Mouse (Mus musculus) CH12.LX (cell line): Measurements from ENCODE around the gene Hrh3. TPM values are rescaled to one million over a fixed set of nuclear protein-coding genes. Genes with fewer than 3 reads are reported as not detected.
A peak's percentile ranks its signal among the peaks of the same experiment; 100 is the strongest.

Source experiments
- DNase-seq: peaks from one replicate; pipeline ENCODE4 v3.0.0-alpha.2; 2013; ENCODE audit errors: extremely low read depth
- H3K27ac ChIP-seq: 2 replicates; pipeline ENCODE4 v1.5.1; 2012; ENCODE audit warnings: low read depth, mild to moderate bottlenecking, control low read depth, moderate library complexity; ENCODE audit not compliant: insufficient read depth
- H3K27me3 ChIP-seq: replicated peaks from 2 replicates; pipeline ENCODE3; 2012; ENCODE audit warnings: inconsistent platforms
- H3K36me3 ChIP-seq, 2 experiments: replicated peaks in 1 of 2; 2 replicates each; pipeline versions ENCODE3 to v1.6.1; 2012; ENCODE audit warnings: inconsistent platforms in 1 of 2, low read length in 1 of 2, mild to moderate bottlenecking in 1 of 2, mixed read lengths in 1 of 2, moderate library complexity in 1 of 2; ENCODE audit not compliant: control insufficient read depth in 1 of 2, insufficient read depth in 1 of 2
- H3K4me1 ChIP-seq, 2 experiments: 2 replicates each; pipeline ENCODE4 v1.6.1; 2012; ENCODE audit warnings: inconsistent platforms in 1 of 2, moderate library complexity in 1 of 2; ENCODE audit not compliant: insufficient read depth in 2 of 2, control insufficient read depth in 1 of 2
- H3K4me2 ChIP-seq: 2 replicates; pipeline ENCODE4 v1.6.1; 2012; ENCODE audit warnings: low read depth, mild to moderate bottlenecking, control low read depth; ENCODE audit not compliant: poor library complexity, insufficient read depth, severe bottlenecking
- H3K4me3 ChIP-seq, 3 experiments: fragments of 150-350 bp in 1 of 3; sonication (generic) in 1 of 3; replicated peaks in 1 of 3; 2 replicates each; pipeline versions ENCODE3 to v1.5.1; 2011 to 2012; ENCODE audit warnings: low read depth in 2 of 3, low read length in 2 of 3, mild to moderate bottlenecking in 2 of 3, moderate library complexity in 2 of 3, control low read depth in 1 of 3, improper control_type of control experiment in 1 of 3, inconsistent platforms in 1 of 3, mixed read lengths in 1 of 3; ENCODE audit not compliant: poor library complexity in 1 of 3
- H3K79me2 ChIP-seq: replicated peaks from 2 replicates; pipeline ENCODE4 v1.6.1; 2012; ENCODE audit warnings: mild to moderate bottlenecking, moderate library complexity; ENCODE audit not compliant: control insufficient read depth, poor library complexity, insufficient read depth, severe bottlenecking; ENCODE audit errors: extremely low read depth
- H3K9ac ChIP-seq: 2 replicates; pipeline ENCODE4 v1.6.1; 2012; ENCODE audit warnings: low read depth, mild to moderate bottlenecking, control low read depth, moderate library complexity; ENCODE audit not compliant: insufficient read depth
- H3K9me3 ChIP-seq: replicated peaks from 2 replicates; pipeline ENCODE3; 2012; ENCODE audit warnings: low read length, inconsistent platforms, mixed read lengths
- E2F4 ChIP-seq: IDR thresholded peaks from 2 replicates; pipeline ENCODE4 v1.6.1; 2011; ENCODE audit warnings: low read depth, low read length, improper control_type of control experiment; ENCODE audit not compliant: insufficient replicate concordance
- ETS1 ChIP-seq: conservative IDR thresholded peaks from 2 replicates; pipeline ENCODE4 v1.6.1; 2012; ENCODE audit warnings: low read depth, mild to moderate bottlenecking, inconsistent platforms, low read length, improper control_type of control experiment, moderate library complexity
- GABPA ChIP-seq: IDR thresholded peaks from 2 replicates; pipeline ENCODE4 v1.6.1; 2012; ENCODE audit warnings: low read depth, low read length, improper control_type of control experiment, inconsistent platforms; ENCODE audit not compliant: insufficient replicate concordance
- HCFC1 ChIP-seq: IDR thresholded peaks from 2 replicates; pipeline ENCODE4 v1.6.1; 2012; ENCODE audit warnings: low read depth, mild to moderate bottlenecking, inconsistent platforms, low read length, improper control_type of control experiment
- JUN ChIP-seq: IDR thresholded peaks from 2 replicates; pipeline ENCODE4 v1.6.1; 2011; ENCODE audit warnings: low read depth, mild to moderate bottlenecking, low read length, improper control_type of control experiment, moderate library complexity; ENCODE audit not compliant: insufficient read depth
- JUND ChIP-seq: conservative IDR thresholded peaks from 2 replicates; pipeline ENCODE4 v1.6.1; 2011; ENCODE audit warnings: low read depth, low read length, improper control_type of control experiment
- KAT2A ChIP-seq: IDR thresholded peaks from 2 replicates; pipeline ENCODE4 v1.6.1; 2012; ENCODE audit warnings: low read length, improper control_type of control experiment, inconsistent platforms; ENCODE audit not compliant: insufficient replicate concordance
- MAFK ChIP-seq: IDR thresholded peaks from 2 replicates; pipeline ENCODE4 v1.6.1; 2011; ENCODE audit warnings: low read length, improper control_type of control experiment; ENCODE audit not compliant: insufficient replicate concordance
- MAX ChIP-seq: IDR thresholded peaks from 2 replicates; pipeline ENCODE4 v1.6.1; 2011; ENCODE audit warnings: low read length, improper control_type of control experiment
- MEF2A ChIP-seq: IDR thresholded peaks from 2 replicates; pipeline ENCODE4 v1.6.1; 2014; ENCODE audit warnings: low read depth, mild to moderate bottlenecking, inconsistent platforms, low read length, improper control_type of control experiment, borderline replicate concordance
- MXI1 ChIP-seq: IDR thresholded peaks from 2 replicates; pipeline ENCODE4 v1.6.1; 2011; ENCODE audit warnings: mild to moderate bottlenecking, low read depth, low read length, improper control_type of control experiment
- NRF1 ChIP-seq: IDR thresholded peaks from 2 replicates; pipeline ENCODE4 v1.6.1; 2014; ENCODE audit warnings: low read depth, mild to moderate bottlenecking, inconsistent platforms, low read length, improper control_type of control experiment, moderate library complexity
- PAX5 ChIP-seq: IDR thresholded peaks from 2 replicates; pipeline ENCODE4 v1.6.1; 2012; ENCODE audit warnings: low read length, inconsistent platforms, mixed read lengths
- RAD21 ChIP-seq: IDR thresholded peaks from 2 replicates; pipeline ENCODE4 v1.6.1; 2011; ENCODE audit warnings: low read depth, mild to moderate bottlenecking, low read length, improper control_type of control experiment, moderate library complexity
- RCOR1 ChIP-seq: conservative IDR thresholded peaks from 2 replicates; pipeline ENCODE4 v1.6.1; 2012; ENCODE audit warnings: low read depth, mild to moderate bottlenecking, inconsistent platforms, low read length, improper control_type of control experiment
- TBP ChIP-seq: conservative IDR thresholded peaks from 2 replicates; pipeline ENCODE4 v1.6.1; 2011; ENCODE audit warnings: low read depth, low read length, improper control_type of control experiment
- TCF12 ChIP-seq: IDR thresholded peaks from 2 replicates; pipeline ENCODE4 v1.6.1; 2014; ENCODE audit warnings: low read depth, mild to moderate bottlenecking, inconsistent platforms, low read length, improper control_type of control experiment
- USF1 ChIP-seq: IDR thresholded peaks from 2 replicates; pipeline ENCODE4 v1.6.1; 2014; ENCODE audit warnings: low read depth, mild to moderate bottlenecking, inconsistent platforms, low read length, improper control_type of control experiment
- ZNF384 ChIP-seq: IDR thresholded peaks from 2 replicates; pipeline ENCODE4 v1.6.1; 2012; ENCODE audit warnings: low read depth, low read length, improper control_type of control experiment, inconsistent platforms
- dilution Hi-C: fragments of 300-500 bp; cut with MboI; formaldehyde crosslinking; loops from 2 replicates; pipeline ENCODE4 v1.14.3; 2020; ENCODE audit warnings: low sequenced_read_pairs; ENCODE audit not compliant: extremely low pct_unique_long_range_greater_than_20kb, extremely low pct_ligation_motif_present
- in situ Hi-C: fragments of 300-500 bp; cut with MboI; formaldehyde crosslinking; loops from 3 replicates; pipeline ENCODE4 v1.14.3; 2019; ENCODE audit warnings: low sequenced_read_pairs, low pct_ligation_motif_present, low pct_unique_long_range_greater_than_20kb, mixed read lengths
- polyA plus RNA-seq: library from polyadenylated mRNA; unstranded; fragments of >175 nt; gene quantifications from 2 replicates; pipeline ENCODE4 v1.2.1, GENCODE M21; 2012; ENCODE audit warnings: low read depth; ENCODE audit not compliant: insufficient read length
- total RNA-seq, 2 experiments: library from RNA; depleted of rRNA; stranded (reverse); fragments of 300-350 nt in 1 of 2; fragments of >200 nt in 1 of 2; gene quantifications; 2 replicates each; pipeline ENCODE4 v1.2.3; 2012 to 2014

Hrh3 gene
- total and polyA plus RNA-seq, 3 experiments = not detected

GRCm38 (mm10) chr2:180084565-180084964 lies 19.7 kb downstream of the Hrh3 start:
- no peak for TF ChIP-seq NRF1
- TF ChIP-seq JUN = no peak
- TF ChIP-seq MAX = no peak
- no peak for TF ChIP-seq HCFC1
- TF ChIP-seq RAD21 = no peak
- TF ChIP-seq E2F4 = no peak
- TF ChIP-seq TBP = no peak
- TF ChIP-seq ZNF384 = no peak
- TF ChIP-seq MXI1 = no peak
- TF ChIP-seq MAFK = no peak
- Histone ChIP-seq H3K9me3 (peaks cover 4% of the 10 kb centered on the region), H3K4me1 (peaks cover 0 to 32% of the 10 kb centered on the region in 2 experiments; a peak in 2 of 4 replicates), H3K27ac (no peak overlapping the region), H3K4me3 (no peak overlapping the region), H3K9ac (no peak overlapping the region), H3K79me2 (no peaks in the 10 kb centered on the region), H3K4me2 (no peak overlapping the region), H3K36me3 (peaks cover 42 to 68% of the 10 kb centered on the region in 2 experiments), H3K27me3 (peaks cover 2% of the 10 kb centered on the region)
- no peak for DNase-seq
- in situ Hi-C loops (no loop called here), dilution Hi-C loops (no loop called here)

GRCm38 (mm10) chr2:180083063-180083462 lies 21.2 kb downstream of the Hrh3 start:
- dilution Hi-C loops (no loop called here), in situ Hi-C loops (no loop called here)
- H3K4me1 ChIP-seq = peaks cover 0 to 30% of the 10 kb centered on the region in 2 experiments; a peak in 2 of 4 replicates
- H3K36me3 ChIP-seq = peaks cover 51 to 82% of the 10 kb centered on the region in 2 experiments
- H3K27me3 ChIP-seq = no peaks in the 10 kb centered on the region
- no peaks in the 10 kb centered on the region for H3K79me2 ChIP-seq
- H3K4me3 ChIP-seq = no peak overlapping the region
- H3K9me3 ChIP-seq = peaks cover 4% of the 10 kb centered on the region
- H3K9ac ChIP-seq = no peak overlapping the region
- no peak overlapping the region for H3K4me2 ChIP-seq
- TF ChIP-seq RCOR1 (no peak), MEF2A (no peak), JUND (no peak), TCF12 (no peak), PAX5 (no peak), GABPA (no peak), RAD21 (no peak), MAX (no peak), USF1 (no peak), TBP (no peak), MXI1 (no peak), KAT2A (no peak), ETS1 (no peak)
- no peak overlapping the region for H3K27ac ChIP-seq
- DNase-seq = peak; percentile 13
